In genomic region chr11:101926951-101927589, GRCm38 (mm10) we compare ENCODE assay signal across 37 mouse cellular contexts. TPM values are rescaled to one million over a fixed set of nuclear protein-coding genes. Genes with fewer than 3 reads are reported as not detected.
DNase-seq lines count a peak whose midpoint lies in the region; ATAC-seq and TF ChIP-seq lines count a peak whose summit lies in the region.
"Had no signal": no experiment of that assay in that cellular context is flagged by ENCODE, and none has a peak within 500 bp of the region (broad histone marks: within the 10 kb centered on the region; RNA-seq: fewer than 3 reads in every experiment).

No protein-coding gene starts in this region.

- WGBS in kidney, embryonic 15.5 days, result 77% methylated on average over 10 of the region's 10 CpGs

- no peak for TF ChIP-seq EP300 in CH12.LX (IDR thresholded peaks at IDR 0.05; ENCODE audit: low read length)

- no peak for ATAC-seq in kidney, embryonic 15.5 days (replicated peaks; ENCODE audit: low FRiP score)
- ATAC-seq: activated CD4-positive, CD25-positive, alpha-beta regulatory T cell, adult 4 months; forebrain, embryonic 14.5 days; intestine, embryonic 16.5 days; liver, embryonic 12.5 days had no signal

- H3K36me3 ChIP-seq in kidney, embryonic 15.5 days, result no peaks in the 10 kb centered on the region
- no peaks in the 10 kb centered on the region for H3K36me3 ChIP-seq in CH12.LX (replicated peaks in 1 of 2; ENCODE audit: control insufficient read depth in 1 of 2, insufficient read depth in 1 of 2, low read length in 1 of 2)
- H3K36me3 ChIP-seq: hindbrain, embryonic 12.5 days; limb, embryonic 12.5 days; liver, embryonic 12.5 days; midbrain, embryonic 12.5 days had no signal

- TF ChIP-seq CTCF in CH12.LX (conservative IDR thresholded peaks at IDR 0.05 in 1 of 2, IDR thresholded peaks at IDR 0.05 in 1 of 2; ENCODE audit: low read depth in 2 of 2, low read length in 2 of 2), result no peak

- in situ Hi-C loops in CH12.LX (cut with MboI; ENCODE audit: low pct_ligation_motif_present, low pct_unique_long_range_greater_than_20kb, low sequenced_read_pairs), result no loop called here

- peak overlapping the region; percentile 73; the same call in 1 of the 2 replicates for H3K27ac ChIP-seq in kidney, embryonic 15.5 days
- H3K27ac ChIP-seq in CH12.LX (ENCODE audit: insufficient read depth, low read depth), result no peak overlapping the region
- H3K27ac ChIP-seq: hindbrain, embryonic 12.5 days; layer of hippocampus, adult 2 months; left cerebral cortex, adult 2 months; limb, embryonic 12.5 days; liver, embryonic 12.5 days; midbrain, embryonic 12.5 days had no signal

- H3K9ac ChIP-seq in kidney, embryonic 15.5 days, result no peak overlapping the region
- no peak overlapping the region for H3K9ac ChIP-seq in CH12.LX (ENCODE audit: insufficient read depth, low read depth)
- H3K9ac ChIP-seq: hindbrain, embryonic 12.5 days; limb, embryonic 12.5 days; liver, embryonic 12.5 days; liver, postnatal 0 days; midbrain, embryonic 12.5 days had no signal

- TF ChIP-seq RAD21 in CH12.LX (IDR thresholded peaks at IDR 0.05; ENCODE audit: low read depth, low read length), result no peak

- dilution Hi-C loops in CH12.LX (cut with MboI; ENCODE audit: extremely low pct_ligation_motif_present, extremely low pct_unique_long_range_greater_than_20kb, low sequenced_read_pairs), result no loop called here

- peaks cover 41% of the 10 kb centered on the region for H3K4me1 ChIP-seq in kidney, embryonic 15.5 days
- peaks cover 2 to 41% of the 10 kb centered on the region in 2 experiments; a peak in 3 of 4 replicates for H3K4me1 ChIP-seq in CH12.LX (ENCODE audit: control insufficient read depth in 1 of 2, insufficient read depth in 2 of 2)

- no peaks in the 10 kb centered on the region; the same call in 1 of the 2 replicates for H3K27me3 ChIP-seq in kidney, embryonic 15.5 days
- H3K27me3 ChIP-seq in CH12.LX (replicated peaks), result peaks cover 32% of the 10 kb centered on the region

- no peak for TF ChIP-seq POLR2A in CH12.LX (IDR thresholded peaks at IDR 0.05; ENCODE audit: low read depth, low read length)

- no peaks in the 10 kb centered on the region for H3K9me3 ChIP-seq in kidney, embryonic 15.5 days (replicated peaks)
- H3K9me3 ChIP-seq in CH12.LX (replicated peaks; ENCODE audit: low read length), result no peaks in the 10 kb centered on the region
- H3K9me3 ChIP-seq: hindbrain, embryonic 12.5 days; limb, embryonic 12.5 days; liver, embryonic 12.5 days; midbrain, embryonic 12.5 days had no signal

- H3K4me2 ChIP-seq in kidney, embryonic 15.5 days, result no peak overlapping the region
- no peak overlapping the region for H3K4me2 ChIP-seq in CH12.LX (ENCODE audit: insufficient read depth, low read depth, poor library complexity, severe bottlenecking)
- H3K4me2 ChIP-seq: hindbrain, embryonic 12.5 days; limb, embryonic 12.5 days; midbrain, embryonic 12.5 days had no signal

- peak; percentile 66 for DNase-seq in adrenal gland, postnatal 10 days
- DNase-seq in adrenal gland, adult 8-10 months, result no peak
- DNase-seq in kidney, adult 9 months, result no peak
- DNase-seq in CH12.LX (ENCODE audit: extremely low read depth), result no peak
- DNase-seq in adrenal gland, postnatal 25 days, result peak; percentile 39
- DNase-seq in spleen, postnatal 10 days (ENCODE audit: low spot score in 2 of 2), result no peak
- DNase-seq: cerebellum, adult 11 months; cerebellum, adult 9-10 months; gastrocnemius, postnatal 25 days; heart, adult 11 months; heart, postnatal 36 days; kidney, adult 8-10 months; kidney, postnatal 36 days; liver, postnatal 0 days; lung, postnatal 36 days; thymus, postnatal 25 days had no signal

- no peak overlapping the region for H3K4me3 ChIP-seq in kidney, embryonic 15.5 days (replicated peaks)
- H3K4me3 ChIP-seq in CH12.LX (replicated peaks in 1 of 3; ENCODE audit: low read depth in 2 of 3, low read length in 2 of 3, poor library complexity in 1 of 3), result no peak overlapping the region
- H3K4me3 ChIP-seq: hindbrain, embryonic 12.5 days; layer of hippocampus, adult 2 months; left cerebral cortex, adult 2 months; limb, embryonic 12.5 days; liver, embryonic 12.5 days; midbrain, embryonic 12.5 days had no signal

- no peaks in the 10 kb centered on the region for H3K79me2 ChIP-seq in CH12.LX (replicated peaks; ENCODE audit: control insufficient read depth, extremely low read depth, insufficient read depth, poor library complexity, severe bottlenecking)

TF ChIP-seq in CH12.LX, 34 proteins besides CTCF, POLR2A, EP300 and RAD21:
- TF ChIP-seq ZKSCAN1 (IDR thresholded peaks at IDR 0.05; ENCODE audit: borderline replicate concordance, low read depth, low read length) (no peak), ZNF384 (IDR thresholded peaks at IDR 0.05; ENCODE audit: low read depth, low read length) (peak; percentile 63)

RNA-seq across cellular contexts. Expression of gene Meox1, which starts 32.9 kb away (rescaled TPM):
- 10 to 100 TPM; 10.1 to 11.0 TPM for total RNA-seq in adrenal gland, postnatal 10 days (2021)
- total RNA-seq in adrenal gland, adult 8-10 months (2022), result 1 to 10 TPM; 1.9 to 6.5 (median 4.1) TPM
- polyA plus RNA-seq in kidney, embryonic 15.5 days (2015; fragmentation: Nextera tagmentation; extraction: Ambion mirVana), result 13.6 and 15.4 TPM in 2 replicates
- total RNA-seq in CH12.LX (2012; rRNA removed) (not detected in 2 replicates), CH12.LX (2014; rRNA removed) (not detected in 2 replicates)
- polyA plus RNA-seq in CH12.LX (2012; ENCODE audit: insufficient read length, low read depth), result not detected in 2 replicates
- 4.5 and 5.0 TPM in 2 replicates for total RNA-seq in adrenal gland, postnatal 25 days (2021)
- total RNA-seq: common myeloid progenitor, adult 5-6 weeks had no signal
- polyA plus RNA-seq: activated CD4-positive, CD25-positive, alpha-beta regulatory T cell, adult 4 months had no signal

RNA-seq across cellular contexts. Expression of gene Sost, which starts 39.7 kb away (rescaled TPM):
- total RNA-seq in adrenal gland, postnatal 10 days (2021), result 1 to 10 TPM in 1 of 2 experiments, not detected in 1; 3.0 TPM
- not detected for total RNA-seq in adrenal gland, adult 8-10 months (2022)
- polyA plus RNA-seq in kidney, embryonic 15.5 days (2015; fragmentation: Nextera tagmentation; extraction: Ambion mirVana), result 0.83 and 1.4 TPM in 2 replicates
- not detected in 2 replicates for total RNA-seq in CH12.LX (2012; rRNA removed)
- not detected in 2 replicates for total RNA-seq in CH12.LX (2014; rRNA removed)
- polyA plus RNA-seq in CH12.LX (2012; ENCODE audit: insufficient read length, low read depth), result not detected in 2 replicates
- not detected in 2 replicates for total RNA-seq in adrenal gland, postnatal 25 days (2021)
- total RNA-seq: common myeloid progenitor, adult 5-6 weeks; gastrocnemius, adult 18-20 months; gastrocnemius, postnatal 25 days; layer of hippocampus, adult 2 months; layer of hippocampus, postnatal 14 days; left cerebral cortex, adult 2 months; left cerebral cortex, postnatal 25 days; megakaryocyte, adult 5-6 weeks had no signal
- polyA plus RNA-seq: activated CD4-positive, CD25-positive, alpha-beta regulatory T cell, adult 4 months; forebrain, embryonic 14.5 days; liver, postnatal 0 days; neural tube, embryonic 14.5 days; stomach, embryonic 14.5 days had no signal

RNA-seq across cellular contexts. Expression of gene Cfap97d1, which starts 57.0 kb away (rescaled TPM):
- not detected for total RNA-seq in adrenal gland, postnatal 10 days (2021)
- total RNA-seq in adrenal gland, adult 8-10 months (2022), result not detected
- not detected in 2 replicates for polyA plus RNA-seq in kidney, embryonic 15.5 days (2015; fragmentation: Nextera tagmentation; extraction: Ambion mirVana)
- not detected in 2 replicates for total RNA-seq in CH12.LX (2012; rRNA removed)
- not detected in 2 replicates for total RNA-seq in CH12.LX (2014; rRNA removed)
- polyA plus RNA-seq in CH12.LX (2012; ENCODE audit: insufficient read length, low read depth), result not detected in 2 replicates
- total RNA-seq in adrenal gland, postnatal 25 days (2021), result not detected in 2 replicates
- total RNA-seq: common myeloid progenitor, adult 5-6 weeks; gastrocnemius, adult 18-20 months; gastrocnemius, postnatal 25 days; heart, postnatal 36 days; layer of hippocampus, adult 2 months; layer of hippocampus, postnatal 14 days; left cerebral cortex, adult 2 months; left cerebral cortex, postnatal 25 days; megakaryocyte, adult 5-6 weeks had no signal
- polyA plus RNA-seq: activated CD4-positive, CD25-positive, alpha-beta regulatory T cell, adult 4 months; forebrain, embryonic 14.5 days; frontal cortex, adult 2 months; heart, embryonic 11.5 days; heart, embryonic 16.5 days; hindbrain, embryonic 12.5 days; intestine, embryonic 16.5 days; limb, embryonic 12.5 days; liver, embryonic 12.5 days; liver, postnatal 0 days; lung, embryonic 16.5 days; midbrain, embryonic 12.5 days; neural tube, embryonic 14.5 days; stomach, embryonic 14.5 days had no signal

RNA-seq across cellular contexts. Expression of gene Dusp3, which starts 59.7 kb away (rescaled TPM):
- total RNA-seq in adrenal gland, postnatal 10 days (2021), result 10 to 100 TPM; 93.3 to 96.3 TPM
- total RNA-seq in adrenal gland, adult 8-10 months (2022), result 100 to 1,000 TPM; 110 to 201 (median 145) TPM
- 32.8 and 33.8 TPM in 2 replicates for polyA plus RNA-seq in kidney, embryonic 15.5 days (2015; fragmentation: Nextera tagmentation; extraction: Ambion mirVana)
- 17.9 and 20.8 TPM in 2 replicates for total RNA-seq in CH12.LX (2012; rRNA removed)
- total RNA-seq in CH12.LX (2014; rRNA removed), result 5.6 and 7.5 TPM in 2 replicates
- polyA plus RNA-seq in CH12.LX (2012; ENCODE audit: insufficient read length, low read depth), result 19.2 and 23.6 TPM in 2 replicates
- total RNA-seq in adrenal gland, postnatal 25 days (2021), result 77.9 and 78.9 TPM in 2 replicates

Comparison
In these comparisons a context has a peak if more than half of its experiments do, and no peak if none do; other contexts are left out.
1. DNase-seq: peak in adrenal gland, postnatal 10 days (single experiment) and adrenal gland, postnatal 25 days (single experiment); none in adrenal gland, adult 8-10 months (single experiment), kidney, adult 9 months (single experiment), CH12.LX (single experiment) and spleen, postnatal 10 days (0 of 2).